Mouse (Mus musculus) megakaryocyte, embryonic 14.5 days (primary cell): ENCODE results near the gene Esrra.

Experiments used
- FLI1 ChIP-seq: IDR thresholded peaks from 2 replicates; pipeline ENCODE4 v1.6.1; 2012; ENCODE audit warnings: low read length, inconsistent platforms, mixed read lengths
- GATA1 ChIP-seq: IDR thresholded peaks from 3 replicates; pipeline ENCODE4 v1.6.1; 2012; ENCODE audit warnings: mixed read lengths, low read length, inconsistent platforms, borderline replicate concordance

- TF ChIP-seq GATA1 (no peak), FLI1 (no peak)
Measured at GRCm38 (mm10) chr19:6919431-6919830, 2.2 kb downstream of the Esrra start.
